Mouse (Mus musculus): ENCODE data around the gene Cul7.

The Cul7 gene

GRCm38 (mm10) chr17:46628791-46629684 is 21.1 kb upstream of the Cul7 start, which contains the start of gene Ptk7:
Ptk7 (minus strand) TSS chr17:46629504.
- DNase-seq (ENCODE audit: low read depth, low spot score), result peak; percentile 93

- DNase-seq (ENCODE audit: low read depth, low spot score), result peak; percentile 95
Measured at GRCm38 (mm10) chr17:46629685-46630441, 20.3 kb upstream of the Cul7 start.

DNA sequence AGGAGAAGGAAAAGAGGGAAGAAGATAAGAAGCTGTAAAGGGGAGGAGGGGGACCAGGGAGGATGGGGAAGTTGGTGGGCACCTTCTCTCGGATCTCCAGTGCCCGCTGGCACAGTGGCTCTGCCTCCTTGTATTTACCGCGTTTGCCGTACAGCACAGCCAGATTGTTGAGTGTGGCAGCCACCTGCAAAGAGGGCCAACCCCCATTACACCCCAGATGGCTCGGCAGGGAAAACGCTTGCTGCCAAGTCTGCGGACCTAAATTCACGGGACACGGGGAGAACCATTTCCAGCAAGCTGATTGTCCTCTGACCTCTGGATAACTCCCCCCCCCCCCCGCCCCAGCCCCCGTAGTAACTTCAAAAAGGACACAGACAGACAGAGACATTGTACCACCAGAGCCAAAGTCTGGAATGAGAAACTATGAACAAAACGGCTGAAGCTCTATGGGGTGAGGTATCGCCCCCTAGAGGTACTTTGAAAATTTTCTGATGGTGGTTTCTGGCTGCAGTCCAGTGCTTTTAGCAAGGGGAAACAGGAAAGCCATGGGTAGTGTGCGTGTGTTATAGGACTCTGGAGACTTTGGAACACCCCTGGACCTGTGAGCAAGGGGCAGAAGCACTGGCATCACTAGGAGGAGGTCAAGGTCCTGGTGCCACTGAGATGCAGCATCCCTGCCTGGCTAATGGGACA is 13.2 kb upstream of the Cul7 start:
- peak; percentile 75 for DNase-seq (ENCODE audit: low read depth, low spot score)

- DNase-seq (ENCODE audit: low read depth, low spot score), result no peak
Measured at GRCm38 (mm10) chr17:46639929-46640328, 10.2 kb upstream of the Cul7 start.

GRCm38 (mm10) chr17:46642060-46642459 is 8.1 kb upstream of the Cul7 start:
- DNase-seq (ENCODE audit: low read depth, low spot score), result no peak

DNA sequence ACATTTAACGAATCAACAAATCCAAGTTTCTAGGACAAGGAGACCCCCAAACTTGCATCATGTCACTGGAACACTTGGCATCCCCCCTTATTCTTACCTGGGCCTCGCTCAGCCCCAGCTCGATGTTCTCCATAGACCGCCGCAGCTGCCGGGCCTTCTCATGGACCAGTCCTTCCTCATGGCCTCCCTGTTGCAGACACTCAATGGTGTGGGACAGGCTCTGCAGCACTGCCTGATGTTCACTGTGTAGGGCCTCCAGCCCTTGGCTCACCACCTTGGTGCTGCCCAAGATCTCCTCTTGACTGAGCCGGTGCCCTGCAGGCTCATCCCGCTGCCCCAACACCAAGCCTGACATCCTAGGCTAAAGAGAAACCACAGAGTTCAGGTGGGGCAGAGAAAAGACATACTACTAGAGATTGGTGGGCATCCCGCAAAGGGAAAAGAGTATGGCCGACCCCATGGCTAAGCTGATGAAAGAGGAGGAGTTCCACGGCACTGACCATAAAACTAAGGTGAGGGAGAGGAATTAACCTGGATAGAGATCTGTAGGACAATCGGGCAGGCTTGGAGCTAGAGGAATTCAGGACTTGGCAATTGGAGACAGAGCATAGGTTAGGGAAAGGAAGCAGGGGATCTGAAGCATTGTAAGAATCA is 5.9 kb upstream of the Cul7 start:
- DNase-seq (ENCODE audit: low read depth, low spot score), result no peak

DNA sequence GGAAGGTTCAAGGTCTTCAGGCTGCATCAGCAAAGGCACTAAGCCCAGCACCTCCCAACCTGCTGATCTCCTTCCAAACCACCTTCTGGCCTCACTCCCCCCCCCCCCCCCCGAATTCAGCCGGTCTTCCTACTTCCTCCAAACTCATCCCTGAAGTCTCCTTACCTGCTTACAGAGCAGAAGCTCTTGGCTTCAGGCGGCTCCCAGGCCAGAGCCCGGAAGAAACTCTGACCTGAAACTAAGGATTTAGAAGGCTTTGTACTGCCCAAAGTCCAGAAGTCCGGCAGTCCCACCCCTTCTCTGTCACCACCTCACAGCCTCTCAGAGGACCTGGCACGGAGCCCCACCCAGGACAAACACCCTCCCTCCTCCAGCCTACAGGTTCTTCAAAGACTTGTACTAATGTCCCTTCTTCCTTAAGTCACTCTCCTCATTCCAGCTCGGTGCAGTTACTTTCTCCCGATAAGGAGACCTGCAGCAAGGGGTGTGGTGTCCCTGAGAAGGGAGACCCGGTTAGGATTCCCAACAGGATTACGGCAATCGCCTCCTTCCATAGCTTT is 5.1 kb upstream of the Cul7 start:
- DNase-seq (ENCODE audit: low read depth, low spot score), result no peak

GRCm38 (mm10) chr17:46645561-46646321 is 4.4 kb upstream of the Cul7 start, which contains the start of the genes Klc4 and Mrpl2:
Klc4 (minus strand) TSS chr17:46646022.
Mrpl2 (plus strand) TSS chr17:46646229.
- peak; percentile 99 for DNase-seq (ENCODE audit: low read depth, low spot score)

GRCm38 (mm10) chr17:46646322-46646662 is 3.8 kb upstream of the Cul7 start:
- DNase-seq (ENCODE audit: low read depth, low spot score), result no peak

- DNase-seq (ENCODE audit: low read depth, low spot score), result no peak
Measured at GRCm38 (mm10) chr17:46647279-46647678, 2.9 kb upstream of the Cul7 start.

DNA sequence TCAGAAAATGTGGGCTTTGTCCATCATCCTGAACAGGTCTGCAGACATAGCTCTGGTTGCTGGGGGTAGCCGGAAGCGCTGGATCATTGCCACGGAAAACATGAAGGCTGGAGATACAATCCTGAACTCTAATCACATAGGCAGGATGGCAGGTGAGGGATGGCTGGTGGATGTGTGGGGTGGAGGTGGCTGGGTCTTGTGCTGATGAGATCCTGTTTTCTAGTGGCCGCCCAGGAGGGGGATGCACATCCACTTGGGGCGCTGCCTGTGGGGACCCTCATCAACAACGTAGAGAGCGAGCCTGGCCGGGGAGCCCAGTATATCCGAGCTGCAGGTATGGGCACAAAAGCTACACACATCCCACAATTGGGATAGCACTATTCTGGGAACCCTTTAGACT is 1.7 kb upstream of the Cul7 start:
- DNase-seq (ENCODE audit: low read depth, low spot score), result no peak

GRCm38 (mm10) chr17:46649811-46650210 is 326 bp upstream of the Cul7 start:
- no peak for DNase-seq (ENCODE audit: low read depth, low spot score)

DNA sequence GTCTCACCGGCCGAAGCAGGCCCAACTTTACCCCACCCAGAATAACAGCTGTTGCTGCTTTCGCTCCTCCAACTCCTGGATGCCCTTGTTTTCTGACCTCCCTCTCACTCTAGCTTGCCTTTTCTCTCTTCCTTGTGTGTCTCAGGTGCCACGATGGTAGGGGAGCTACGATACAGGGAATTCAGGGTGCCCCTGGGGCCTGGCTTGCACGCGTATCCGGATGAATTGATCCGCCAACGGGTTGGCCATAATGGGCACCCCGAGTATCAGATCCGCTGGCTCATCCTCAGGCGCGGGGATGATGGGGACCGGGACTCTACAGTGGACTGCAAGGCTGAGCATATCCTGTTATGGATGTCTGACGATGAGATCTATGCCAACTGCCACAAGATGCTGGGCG is 1.2 kb downstream of the Cul7 start:
- no peak for DNase-seq (ENCODE audit: low read depth, low spot score)

- no peak for DNase-seq (ENCODE audit: low read depth, low spot score)
Measured at GRCm38 (mm10) chr17:46651755-46652547, 1.8 kb downstream of the Cul7 start.

DNA sequence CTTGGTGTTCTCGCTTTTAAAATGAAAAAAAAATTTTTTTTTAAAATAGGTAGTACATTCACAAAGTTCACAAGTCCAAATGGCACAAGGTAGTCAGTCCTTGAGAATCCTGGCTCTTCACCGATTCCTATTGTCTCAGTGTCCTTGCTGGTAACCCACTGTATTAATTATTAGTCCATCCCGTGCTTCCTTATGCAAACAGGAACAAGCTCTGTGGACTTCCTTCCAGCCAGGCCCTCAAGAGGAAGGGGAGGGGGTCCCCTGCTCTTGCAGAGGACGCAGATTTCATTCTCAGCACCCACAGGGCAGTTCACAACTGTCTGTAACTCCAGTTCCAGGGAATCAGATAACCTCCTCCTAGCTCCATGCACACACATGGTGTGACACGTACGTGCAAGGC is 5.9 kb downstream of the Cul7 start:
- no peak for DNase-seq (ENCODE audit: low read depth, low spot score)

DNA sequence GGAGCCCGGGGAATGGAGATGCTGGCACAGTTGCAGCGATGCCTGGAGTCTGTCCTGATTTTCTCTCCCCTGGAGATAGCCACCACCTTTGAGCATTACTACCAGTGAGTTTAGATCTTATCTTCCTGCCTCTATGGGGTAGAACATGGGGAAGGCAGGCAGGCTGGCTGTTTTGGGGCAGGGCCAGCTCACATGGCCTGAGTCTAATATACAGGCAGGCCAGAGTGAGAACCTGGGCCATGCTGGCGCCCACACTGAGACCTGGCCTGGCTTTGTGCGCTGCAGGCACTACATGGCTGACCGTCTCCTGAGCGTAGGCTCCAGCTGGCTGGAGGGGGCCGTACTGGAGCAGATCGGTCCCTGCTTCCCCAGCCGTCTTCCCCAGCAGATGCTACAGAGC is 11.2 kb downstream of the Cul7 start:
- no peak for DNase-seq (ENCODE audit: low read depth, low spot score)

GRCm38 (mm10) chr17:46661981-46662380 is 11.8 kb downstream of the Cul7 start:
- no peak for DNase-seq (ENCODE audit: low read depth, low spot score)

- DNase-seq (ENCODE audit: low read depth, low spot score), result no peak
Measured at GRCm38 (mm10) chr17:46662730-46663129, 12.6 kb downstream of the Cul7 start.

GRCm38 (mm10) chr17:46667712-46668111 is 17.6 kb downstream of the Cul7 start:
- peak; percentile 65 for DNase-seq (ENCODE audit: low read depth, low spot score)

GRCm38 (mm10) chr17:46669911-46670310 is 19.8 kb downstream of the Cul7 start:
- no peak for DNase-seq (ENCODE audit: low read depth, low spot score)

Data from R1 (cell line).